Mouse (Mus musculus) heart, adult 2 months (tissue): ENCODE data around the gene Add3. TPM values are rescaled to one million over a fixed set of nuclear protein-coding genes. Genes with fewer than 3 reads are reported as not detected.

Experiments used
- DNase-seq, 2 experiments: peaks; one replicate each; pipeline ENCODE4 v3.0.0; 2021
- H3K27ac ChIP-seq: fragments of 200-600 bp; 2 replicates; pipeline ENCODE4 v1.8.1; 2022
- H3K27me3 ChIP-seq: fragments of 200-500 bp; 2 replicates; pipeline ENCODE4 v1.6.1; 2012; ENCODE audit warnings: mild to moderate bottlenecking, low read length, inconsistent platforms, mixed read lengths; ENCODE audit not compliant: control insufficient read depth, insufficient read depth
- H3K36me3 ChIP-seq: fragments of 200-500 bp; 2 replicates; pipeline ENCODE4 v1.6.1; 2012; ENCODE audit warnings: low read length, inconsistent platforms; ENCODE audit not compliant: control insufficient read depth, insufficient read depth
- H3K4me1 ChIP-seq: fragments of 200-500 bp; 2 replicates; pipeline ENCODE4 v1.6.1; 2011; ENCODE audit warnings: low read length; ENCODE audit not compliant: control insufficient read depth, insufficient read depth
- H3K4me3 ChIP-seq: fragments of 200-600 bp; 2 replicates; pipeline ENCODE4 v1.8.1; 2022
- H3K79me2 ChIP-seq: fragments of 200-500 bp; replicated peaks from 2 replicates; pipeline ENCODE4 v1.6.1; 2012; ENCODE audit warnings: mild to moderate bottlenecking, inconsistent platforms, low read length, moderate library complexity, mixed read lengths; ENCODE audit not compliant: control insufficient read depth, insufficient read depth
- H3K9ac ChIP-seq: fragments of 200-500 bp; 2 replicates; pipeline ENCODE4 v1.6.1; 2012; ENCODE audit warnings: low read depth, mild to moderate bottlenecking, control low read depth, inconsistent platforms, low read length, mixed read lengths
- CTCF ChIP-seq: fragments of 200-600 bp; IDR thresholded peaks from 2 replicates; pipeline ENCODE4 v1.8.1; 2022; ENCODE audit warnings: antibody characterized with exemption, mild to moderate bottlenecking, moderate library complexity
- EP300 ChIP-seq: fragments of 200-500 bp; IDR thresholded peaks from 2 replicates; pipeline ENCODE4 v1.6.1; 2011; ENCODE audit warnings: low read depth, low read length, control low read depth; ENCODE audit not compliant: insufficient read depth
- POLR2A ChIP-seq: fragments of 200-500 bp; IDR thresholded peaks from 2 replicates; pipeline ENCODE4 v1.6.1; 2011; ENCODE audit warnings: mild to moderate bottlenecking, low read depth, low read length, control low read depth; ENCODE audit not compliant: insufficient read depth
- WGBS: fragments of 180-500 bp; shearing (Covaris S2); methylation state at CpG from one replicate; pipeline ENCODE4 v1.1.7; 2018; 5-methylcytosine and 5-hydroxymethylcytosine counted together
- intact Hi-C: fragments of 180-260 bp; cut with DNase I; formaldehyde crosslinking; loops from one replicate; pipeline ENCODE4 v1.15.1; 2025
- polyA plus RNA-seq: library from polyadenylated mRNA; depleted of rRNA; stranded (reverse); fragments of >200 nt; gene quantifications from 2 replicates; pipeline ENCODE4 v1.2.3, GENCODE M21; 2012
- total RNA-seq, 2 experiments: library from RNA; stranded (reverse); gene quantifications; 2 replicates each; pipeline ENCODE4 v1.2.3; 2021

The Add3 gene
- total and polyA plus RNA-seq, 3 experiments: 25.2 to 50.5 (median 38.9) TPM

GRCm38 (mm10) chr19:53119255-53119795 lies 20.9 kb upstream of the Add3 start:
- TF ChIP-seq EP300 (no peak), POLR2A (no peak), CTCF (no peak)
- intact Hi-C loops: no loop called here
- no peaks in the 10 kb centered on the region for H3K27me3 ChIP-seq
- no peaks in the 10 kb centered on the region for H3K36me3 ChIP-seq
- H3K4me3 ChIP-seq: no peak overlapping the region
- H3K79me2 ChIP-seq: no peaks in the 10 kb centered on the region
- no peak overlapping the region for H3K9ac ChIP-seq
- no peak overlapping the region for H3K27ac ChIP-seq
- 68% methylated on average over 8 of the region's 8 CpGs for WGBS
- no peaks in the 10 kb centered on the region for H3K4me1 ChIP-seq
- DNase-seq: peak in 1 of 2 experiments; percentile 46

GRCm38 (mm10) chr19:53120483-53120882 lies 19.8 kb upstream of the Add3 start:
- intact Hi-C loops: no loop called here
- Histone ChIP-seq H3K27me3 (no peaks in the 10 kb centered on the region), H3K27ac (no peak overlapping the region; the same call in 1 of the 2 replicates), H3K36me3 (no peaks in the 10 kb centered on the region), H3K4me3 (no peak overlapping the region), H3K79me2 (no peaks in the 10 kb centered on the region), H3K4me1 (no peaks in the 10 kb centered on the region), H3K9ac (no peak overlapping the region)
- no peak for DNase-seq
- WGBS: 70% methylated on average over 3 of the region's 3 CpGs
- TF ChIP-seq CTCF (no peak), EP300 (no peak), POLR2A (no peak)

GRCm38 (mm10) chr19:53122641-53123241 lies 17.5 kb upstream of the Add3 start:
- H3K79me2 ChIP-seq: no peaks in the 10 kb centered on the region
- H3K4me3 ChIP-seq: no peak overlapping the region
- WGBS: 60% methylated on average over 6 of the region's 6 CpGs
- intact Hi-C loops: no loop called here
- no peak for TF ChIP-seq POLR2A
- peaks cover 3% of the 10 kb centered on the region for H3K36me3 ChIP-seq
- no peak for DNase-seq
- no peak overlapping the region for H3K9ac ChIP-seq
- H3K27ac ChIP-seq: no peak overlapping the region
- no peaks in the 10 kb centered on the region for H3K27me3 ChIP-seq
- no peaks in the 10 kb centered on the region for H3K4me1 ChIP-seq

- no peak overlapping the region for H3K9ac ChIP-seq
- H3K27me3 ChIP-seq: no peaks in the 10 kb centered on the region
- no peak for DNase-seq
- intact Hi-C loops: no loop called here
- TF ChIP-seq POLR2A: no peak
- no peak for TF ChIP-seq EP300
- TF ChIP-seq CTCF: no peak
- WGBS: 43% methylated on average over 5 of the region's 5 CpGs
- H3K4me1 ChIP-seq: peaks cover 2% of the 10 kb centered on the region
- H3K27ac ChIP-seq: no peak overlapping the region
- H3K36me3 ChIP-seq: peaks cover 4% of the 10 kb centered on the region
- H3K79me2 ChIP-seq: no peaks in the 10 kb centered on the region
- no peak overlapping the region for H3K4me3 ChIP-seq
Measured at GRCm38 (mm10) chr19:53123301-53123700, 16.9 kb upstream of the Add3 start.

- peaks cover 6% of the 10 kb centered on the region for H3K36me3 ChIP-seq
- WGBS: 45% methylated on average over 2 of the region's 2 CpGs
- no peak overlapping the region for H3K4me3 ChIP-seq
- no peaks in the 10 kb centered on the region for H3K27me3 ChIP-seq
- H3K27ac ChIP-seq: no peak overlapping the region
- TF ChIP-seq CTCF (no peak), EP300 (peak; percentile 76; the same call in 1 of the 2 replicates)
- no peak overlapping the region for H3K9ac ChIP-seq
- H3K4me1 ChIP-seq: peaks cover 10% of the 10 kb centered on the region
- intact Hi-C loops: loop anchor here (5.0 kb wide), 1 partner anchor 103 kb away; no protein-coding TSS in a partner anchor
- no peaks in the 10 kb centered on the region for H3K79me2 ChIP-seq
- peak in 1 of 2 experiments; percentile 49 for DNase-seq
Measured at GRCm38 (mm10) chr19:53125679-53126078, 14.6 kb upstream of the Add3 start.

GRCm38 (mm10) chr19:53126546-53126945 lies 13.7 kb upstream of the Add3 start:
- Histone ChIP-seq H3K79me2 (no peaks in the 10 kb centered on the region), H3K4me3 (no peak overlapping the region), H3K27ac (no peak overlapping the region), H3K36me3 (peaks cover 6% of the 10 kb centered on the region), H3K9ac (no peak overlapping the region), H3K4me1 (peaks cover 10% of the 10 kb centered on the region), H3K27me3 (no peaks in the 10 kb centered on the region)
- no peak for DNase-seq
- intact Hi-C loops: loop anchor here (5.0 kb wide), 1 partner anchor 104 kb away; no protein-coding TSS in a partner anchor
- no peak for TF ChIP-seq POLR2A
- no peak for TF ChIP-seq EP300
- TF ChIP-seq CTCF: no peak
- 94% methylated on average over 4 of the region's 4 CpGs for WGBS
